Mouse (Mus musculus): Measurements from ENCODE around the gene Ebf1. TPM values are rescaled to one million over a fixed set of nuclear protein-coding genes. Genes with fewer than 3 reads are reported as not detected.

The Ebf1 gene
- total RNA-seq, 2 experiments from 2014 or later, result 36.1 to 53.0 TPM

GRCm38 (mm10) chr11:44661875-44662274 lies 44.8 kb downstream of the Ebf1 start:
- DNase-seq, result no peak

GRCm38 (mm10) chr11:44663609-44664141 lies 46.6 kb downstream of the Ebf1 start:
- peak; percentile 16 for DNase-seq

- DNase-seq, result peak; percentile 65
Observed at GRCm38 (mm10) chr11:44665156-44665682, 48.1 kb downstream of the Ebf1 start.

DNA sequence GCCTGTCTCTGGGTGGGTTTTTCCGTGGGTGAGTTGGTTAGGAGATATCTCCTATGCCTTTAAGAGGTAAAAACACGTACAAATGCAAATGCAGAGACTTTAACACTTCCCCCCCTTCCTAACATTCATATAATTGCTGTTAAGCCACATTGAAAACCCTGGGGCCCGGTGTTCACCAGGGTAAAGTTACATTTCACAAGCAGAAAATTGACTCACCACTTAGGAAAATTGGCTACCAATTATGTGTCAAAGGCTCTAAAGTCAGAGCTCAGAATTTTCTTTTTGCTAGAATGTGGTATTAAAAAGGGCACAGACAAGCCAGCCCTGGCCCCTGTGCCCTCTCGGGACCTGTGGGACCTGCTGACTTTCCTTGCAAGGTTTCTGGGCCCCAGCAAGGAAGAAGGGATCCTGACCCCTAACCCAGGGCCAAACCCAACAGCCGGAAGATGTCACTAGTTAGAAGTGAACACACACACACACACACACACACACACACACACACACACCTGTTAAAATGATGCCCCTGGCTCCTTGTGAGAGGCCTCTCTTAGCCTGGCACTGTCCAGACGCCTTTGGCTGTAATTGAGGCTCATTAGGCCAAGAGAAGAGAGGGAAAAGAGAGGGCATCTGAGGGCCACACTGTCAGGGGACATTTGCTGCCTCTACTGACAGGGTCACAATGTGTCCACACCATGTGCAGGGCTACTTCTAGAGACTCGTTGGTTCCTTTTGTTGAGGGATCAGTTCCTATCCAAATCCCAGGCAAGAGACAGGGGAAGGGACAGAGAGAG lies 48.8 kb downstream of the Ebf1 start:
- DNase-seq, result peak; percentile 49

GRCm38 (mm10) chr11:44666741-44667140 lies 49.6 kb downstream of the Ebf1 start:
- peak; percentile 15 for DNase-seq

- no peak for DNase-seq
Observed at GRCm38 (mm10) chr11:44681306-44681705, 64.2 kb downstream of the Ebf1 start.

DNA sequence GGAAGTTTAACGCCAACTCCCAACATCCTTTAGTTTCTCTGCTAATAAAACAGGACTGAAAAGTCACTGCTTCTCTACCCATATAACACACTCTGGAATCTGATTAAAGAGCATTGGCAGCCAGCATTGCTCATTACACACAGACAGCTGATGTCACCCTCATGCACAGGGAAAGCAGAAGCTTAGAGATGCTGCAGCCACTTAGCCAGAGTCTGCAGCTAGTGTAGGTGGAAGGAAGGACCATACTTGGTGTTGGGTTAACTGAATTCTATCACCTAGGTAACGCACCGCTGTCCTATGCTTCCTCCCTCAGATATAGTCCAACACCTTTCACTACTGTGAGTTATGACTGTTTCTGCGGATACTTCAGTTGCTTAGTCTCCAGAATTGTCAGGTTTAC lies 64.9 kb downstream of the Ebf1 start:
- no peak for DNase-seq

GRCm38 (mm10) chr11:44682703-44683539 lies 65.8 kb downstream of the Ebf1 start:
- no peak for DNase-seq

GRCm38 (mm10) chr11:44684486-44685076 lies 67.5 kb downstream of the Ebf1 start:
- no peak for DNase-seq

DNA sequence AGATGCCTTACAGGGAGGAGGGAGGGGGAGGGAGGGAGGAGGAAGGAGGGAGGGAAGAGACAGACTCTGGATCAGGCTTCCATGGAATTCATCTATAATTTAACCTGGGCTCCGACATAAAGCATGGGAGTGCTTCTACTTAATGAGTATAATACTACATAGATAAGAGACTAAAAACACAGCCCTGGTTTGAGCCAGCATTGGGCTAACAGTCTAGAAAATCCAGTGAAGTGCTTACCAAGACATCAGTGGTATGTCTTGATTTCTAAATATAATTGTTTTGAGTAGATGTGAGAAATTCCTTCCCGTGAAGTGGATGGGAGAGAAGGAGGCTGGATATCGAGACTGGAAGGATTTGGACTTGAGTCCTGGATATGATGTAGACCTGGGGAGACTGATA lies 68.0 kb downstream of the Ebf1 start:
- no peak for DNase-seq

- DNase-seq, result no peak
Observed at GRCm38 (mm10) chr11:44685911-44686361, 68.8 kb downstream of the Ebf1 start.

GRCm38 (mm10) chr11:44686378-44686777 lies 69.3 kb downstream of the Ebf1 start:
- DNase-seq, result no peak

DNA sequence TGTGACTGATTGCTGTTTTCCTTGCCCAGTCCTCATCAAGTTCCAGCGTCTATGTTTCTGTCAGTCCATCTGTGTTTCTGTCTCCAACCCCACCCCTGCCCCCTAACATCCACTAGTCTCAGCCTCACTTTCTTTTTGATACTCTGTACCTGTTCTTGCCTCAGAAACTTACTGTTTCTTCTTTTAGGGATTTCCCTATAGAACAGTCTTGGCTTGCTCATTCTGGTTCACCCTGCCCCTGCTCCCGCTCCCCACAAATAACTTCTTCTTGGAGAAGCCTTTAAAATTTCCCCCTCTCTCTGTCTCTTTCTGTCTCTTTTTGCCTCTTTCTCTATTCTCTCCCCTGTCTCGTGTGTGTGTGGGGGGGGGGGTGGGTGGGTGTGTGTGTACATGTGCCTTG lies 71.4 kb downstream of the Ebf1 start:
- no peak for DNase-seq

GRCm38 (mm10) chr11:44689571-44690264 lies 72.6 kb downstream of the Ebf1 start:
- DNase-seq, result no peak

DNA sequence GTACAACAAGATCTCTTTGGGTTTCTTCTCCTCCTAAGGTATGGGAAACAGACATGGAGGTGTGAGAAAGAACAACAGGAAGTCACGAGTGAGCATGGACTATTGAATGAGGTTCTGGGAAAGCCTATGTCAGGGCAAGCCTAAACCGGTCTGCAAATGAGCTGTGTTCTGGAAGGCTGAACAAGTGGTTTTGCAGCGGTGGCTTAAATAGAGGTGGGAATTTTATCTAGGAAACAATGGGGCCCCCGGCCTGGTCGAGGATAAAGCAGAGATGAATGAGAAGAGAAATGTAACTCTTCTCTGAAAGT lies 73.1 kb downstream of the Ebf1 start:
- DNase-seq, result no peak

DNA sequence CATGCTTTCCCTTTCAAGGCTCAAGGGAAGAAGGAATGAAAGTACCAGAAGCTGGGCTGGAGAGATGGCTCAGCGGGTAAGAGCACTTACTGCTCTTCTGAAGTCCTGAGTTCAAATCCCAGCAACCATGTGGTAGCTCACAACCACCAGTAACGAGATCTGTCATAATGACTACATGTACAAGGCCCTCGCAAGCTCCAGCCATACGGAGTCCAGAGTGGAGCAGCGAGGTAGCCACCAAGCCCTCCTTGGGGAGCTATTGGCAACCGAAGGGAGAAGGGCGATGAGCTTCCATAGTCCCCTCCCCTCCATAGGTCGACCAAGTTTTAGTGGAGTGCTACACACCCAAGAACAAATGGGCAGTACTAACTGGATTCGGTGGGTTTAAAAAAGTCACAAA lies 78.3 kb downstream of the Ebf1 start:
- no peak for DNase-seq

GRCm38 (mm10) chr11:44696539-44697201 lies 79.6 kb downstream of the Ebf1 start:
- DNase-seq, result no peak

DNA sequence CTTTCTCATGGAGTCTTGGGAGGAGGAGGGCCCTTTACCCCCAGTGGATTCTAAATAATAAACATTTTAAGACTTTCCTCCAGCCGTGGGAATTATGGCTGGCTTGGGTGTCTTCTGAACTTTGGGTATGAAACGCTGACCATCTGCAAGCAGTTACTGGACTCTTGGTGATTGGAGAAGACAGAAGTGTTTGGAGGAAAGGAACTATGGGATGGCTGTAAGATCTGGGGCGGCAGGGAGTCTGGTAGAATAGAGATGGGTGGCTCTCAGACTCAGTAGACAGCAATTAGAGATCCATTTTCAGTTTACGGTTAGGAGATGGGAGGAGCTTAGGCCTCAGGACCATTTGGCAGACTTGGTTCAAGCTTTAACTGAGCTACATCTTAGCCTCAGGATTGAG lies 83.1 kb downstream of the Ebf1 start:
- DNase-seq, result no peak

DNA sequence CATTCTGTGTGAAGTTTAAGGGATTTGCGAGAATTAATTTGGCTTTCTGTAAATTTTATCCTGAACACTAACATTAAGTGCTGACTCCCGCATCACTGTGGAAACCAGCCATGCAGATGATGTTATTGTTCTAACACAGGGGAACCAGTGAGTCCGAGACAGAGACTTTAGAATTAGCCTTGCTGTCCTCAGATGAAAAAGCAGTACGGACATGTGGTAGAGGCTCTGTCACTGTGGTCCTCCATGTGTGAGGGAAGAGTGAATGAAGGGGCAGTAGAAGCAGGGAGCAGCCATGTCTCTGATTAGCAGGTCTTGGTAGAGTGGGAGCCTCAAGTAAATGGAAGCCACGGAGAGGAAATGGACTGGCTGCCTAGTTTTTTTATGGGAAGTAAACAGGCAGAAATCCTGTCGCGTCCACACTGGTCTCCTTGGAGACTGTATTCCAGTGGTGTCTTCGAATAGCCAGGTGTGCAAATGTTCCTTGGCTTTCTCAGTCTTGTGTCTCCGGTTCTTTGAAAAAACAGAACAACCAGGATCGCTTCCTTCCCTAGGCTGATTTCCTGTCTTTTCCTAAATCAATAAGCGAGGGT lies 84.2 kb downstream of the Ebf1 start:
- DNase-seq, result no peak

DNA sequence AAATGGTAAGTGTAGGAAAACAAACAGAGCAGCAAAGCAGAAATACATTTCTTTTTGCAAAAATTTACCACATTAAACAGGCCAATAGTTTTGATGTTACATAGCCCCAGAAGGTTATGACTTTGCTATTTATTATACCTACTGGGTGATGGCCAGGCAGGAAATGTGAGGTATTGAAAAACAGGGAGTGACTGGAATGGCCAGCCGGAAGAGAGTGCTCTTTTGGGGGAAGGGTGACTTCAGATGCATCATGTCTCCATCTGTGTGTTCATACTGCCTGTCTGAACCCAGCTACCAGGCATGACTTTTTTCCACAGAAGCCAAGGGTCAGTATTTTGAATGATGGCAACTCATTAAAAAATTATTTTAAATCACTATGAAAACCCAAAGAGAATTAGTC lies 84.7 kb downstream of the Ebf1 start:
- DNase-seq, result no peak
